Mouse (Mus musculus) neural tube, embryonic 14.5 days (tissue): Measurements from ENCODE around the gene Ctsd. TPM values are rescaled to one million over a fixed set of nuclear protein-coding genes. Genes with fewer than 3 reads are reported as not detected.

Experiments used
- polyA plus RNA-seq: library from polyadenylated mRNA; unstranded; fragments of >200 nt; fragmentation: Nextera tagmentation; extraction: Ambion mirVana; gene quantifications from 2 replicates; pipeline ENCODE4 v1.2.1, GENCODE M21; 2014

Ctsd gene
- polyA plus RNA-seq, 1 experiment from 2014 or later = 250 TPM

Other genes starting within 250 kb of the Ctsd start
- not detected in 2 replicates for gene Gm45337, start 243.4 kb downstream of the Ctsd start, polyA plus RNA-seq
- gene Gm29735, start 230.9 kb downstream of the Ctsd start, polyA plus RNA-seq = not detected in 2 replicates
- 0.40 TPM in 1 of 2 replicates, not detected in the other for gene Gm4553, start 222.3 kb downstream of the Ctsd start, polyA plus RNA-seq
- gene Krtap5-2, start 212.0 kb downstream of the Ctsd start, polyA plus RNA-seq = not detected in 2 replicates
- not detected in 2 replicates for gene Gm10153, start 197.6 kb downstream of the Ctsd start, polyA plus RNA-seq
- not detected in 2 replicates for gene Krtap5-3, start 186.7 kb downstream of the Ctsd start, polyA plus RNA-seq
- gene Gm7579, start 176.2 kb downstream of the Ctsd start, polyA plus RNA-seq = not detected in 2 replicates
- gene Krtap5-5, start 158.1 kb downstream of the Ctsd start, polyA plus RNA-seq = not detected in 2 replicates
- not detected in 2 replicates for gene Gm40460, start 147.0 kb downstream of the Ctsd start, polyA plus RNA-seq
- gene Gm2431, start 129.7 kb downstream of the Ctsd start, polyA plus RNA-seq = not detected in 2 replicates
- gene Gm4559, start 113.7 kb downstream of the Ctsd start, polyA plus RNA-seq = not detected in 2 replicates
- not detected in 2 replicates for gene Krtap5-1, start 90.9 kb downstream of the Ctsd start, polyA plus RNA-seq
- not detected in 2 replicates for gene Krtap5-4, start 84.5 kb downstream of the Ctsd start, polyA plus RNA-seq
- gene Ifitm10, start 14.3 kb downstream of the Ctsd start, polyA plus RNA-seq = 6.0 and 11.2 TPM in 2 replicates
- 2.9 TPM in 1 of 2 replicates, not detected in the other for gene Gm49369, start 5.4 kb downstream of the Ctsd start, polyA plus RNA-seq
- not detected in 2 replicates for gene Syt8, start 46.8 kb upstream of the Ctsd start, polyA plus RNA-seq
- gene Tnni2, start 53.8 kb upstream of the Ctsd start, polyA plus RNA-seq = 1.4 and 4.3 TPM in 2 replicates
- gene Lsp1, start 72.8 kb upstream of the Ctsd start, polyA plus RNA-seq = 3.9 and 5.6 TPM in 2 replicates
- gene Tnnt3, start 110.8 kb upstream of the Ctsd start, polyA plus RNA-seq = 2.3 and 4.8 TPM in 2 replicates
- 16.0 and 21.4 TPM in 2 replicates for gene Mrpl23, start 144.6 kb upstream of the Ctsd start, polyA plus RNA-seq